Mouse (Mus musculus): Measurements from ENCODE around the gene Tatdn2. TPM values are rescaled to one million over a fixed set of nuclear protein-coding genes. Genes with fewer than 3 reads are reported as not detected.
A peak's percentile ranks its signal among the peaks of the same experiment; 100 is the strongest.
"Not testable (repeated sequence)": the region's sequence is repeated elsewhere in the genome, so short reads cannot be mapped to it uniquely, and the experiment has no call there.

The Tatdn2 gene
- polyA plus RNA-seq, 1 experiment: 31.0 TPM

DNA sequence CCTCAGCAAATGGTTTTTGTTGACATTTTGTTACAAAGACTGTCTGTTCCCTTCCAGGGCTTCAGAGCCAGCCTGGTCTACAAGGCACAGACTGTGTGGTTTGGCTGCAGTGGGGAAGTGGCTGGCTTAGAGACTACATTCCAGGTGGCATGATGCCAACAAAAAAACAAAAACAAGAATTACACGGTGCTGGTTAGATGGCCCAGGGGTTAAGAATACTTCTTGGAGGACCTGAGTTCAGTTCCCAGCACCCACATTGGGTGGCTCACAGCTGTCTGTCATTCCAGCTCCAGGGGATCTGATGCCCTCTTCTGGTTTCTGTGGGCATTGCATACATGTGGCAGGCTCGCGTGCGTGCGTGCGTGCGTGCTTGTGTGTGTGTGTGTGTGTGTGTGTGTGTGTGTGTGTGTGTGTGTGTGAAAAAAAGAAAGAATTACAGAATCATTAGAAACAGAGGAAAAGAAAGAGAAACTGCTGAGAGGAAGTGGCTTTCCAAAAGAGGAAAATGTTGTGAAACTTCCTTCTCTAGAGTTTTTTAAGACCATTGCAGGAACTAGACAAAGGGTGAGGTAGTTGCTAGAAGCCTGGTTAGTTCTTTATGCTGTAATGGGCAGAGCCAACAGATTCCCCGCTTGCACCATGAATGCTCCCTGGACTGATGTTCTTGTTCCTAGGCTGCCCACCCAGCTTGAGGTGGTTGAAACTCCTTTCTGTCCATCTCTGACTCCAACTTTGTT, 33.7 kb upstream of the Tatdn2 start:
- H3K4me3 ChIP-seq (replicated peaks; ENCODE audit: insufficient read depth, low read depth, low read length): no peak overlapping the region
- 84% methylated on average over 8 of the region's 8 CpGs for WGBS
- no peak for TF ChIP-seq POLR2A (IDR thresholded peaks at IDR 0.05; ENCODE audit: borderline replicate concordance, insufficient read depth, low read length)
- no peak for TF ChIP-seq CTCF (IDR thresholded peaks at IDR 0.05; ENCODE audit: borderline replicate concordance, insufficient read depth, low read depth, low read length)
- H3K27me3 ChIP-seq (ENCODE audit: control insufficient read depth, insufficient read depth, low read length): no peaks in the 10 kb centered on the region
- no peaks in the 10 kb centered on the region for H3K4me1 ChIP-seq (ENCODE audit: control insufficient read depth, insufficient read depth, low read length)
- no peak for DNase-seq
- no peak overlapping the region for H3K27ac ChIP-seq (ENCODE audit: insufficient read depth, low read length)

DNA sequence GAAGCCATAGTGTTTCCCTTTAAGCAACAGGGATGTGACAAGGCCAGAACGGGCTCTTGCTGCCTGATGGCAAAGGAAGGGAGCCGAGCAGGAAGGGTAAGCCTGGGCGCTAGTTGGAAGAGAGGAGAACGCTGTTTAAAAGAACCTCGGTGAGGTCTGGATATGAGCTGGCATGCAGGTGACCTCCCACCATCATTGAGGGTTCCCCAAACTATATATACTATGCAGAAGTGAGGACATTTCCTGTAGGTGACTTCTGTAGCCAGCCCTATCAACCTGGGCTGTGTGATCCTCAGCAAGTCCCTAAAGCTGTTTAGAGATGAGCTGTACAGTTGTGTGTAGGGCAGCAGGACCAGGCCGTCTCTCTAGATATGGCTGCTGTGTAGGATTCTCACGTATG, 32.5 kb upstream of the Tatdn2 start:
- no peaks in the 10 kb centered on the region for H3K4me1 ChIP-seq (ENCODE audit: control insufficient read depth, insufficient read depth, low read length)
- H3K27ac ChIP-seq (ENCODE audit: insufficient read depth, low read length): no peak overlapping the region
- no peaks in the 10 kb centered on the region for H3K27me3 ChIP-seq (ENCODE audit: control insufficient read depth, insufficient read depth, low read length)
- 87% methylated on average over 7 of the region's 7 CpGs for WGBS
- no peak overlapping the region for H3K4me3 ChIP-seq (replicated peaks; ENCODE audit: insufficient read depth, low read depth, low read length)
- DNase-seq: no peak
- no peak for TF ChIP-seq POLR2A (IDR thresholded peaks at IDR 0.05; ENCODE audit: borderline replicate concordance, insufficient read depth, low read length)
- no peak for TF ChIP-seq CTCF (IDR thresholded peaks at IDR 0.05; ENCODE audit: borderline replicate concordance, insufficient read depth, low read depth, low read length)

DNA sequence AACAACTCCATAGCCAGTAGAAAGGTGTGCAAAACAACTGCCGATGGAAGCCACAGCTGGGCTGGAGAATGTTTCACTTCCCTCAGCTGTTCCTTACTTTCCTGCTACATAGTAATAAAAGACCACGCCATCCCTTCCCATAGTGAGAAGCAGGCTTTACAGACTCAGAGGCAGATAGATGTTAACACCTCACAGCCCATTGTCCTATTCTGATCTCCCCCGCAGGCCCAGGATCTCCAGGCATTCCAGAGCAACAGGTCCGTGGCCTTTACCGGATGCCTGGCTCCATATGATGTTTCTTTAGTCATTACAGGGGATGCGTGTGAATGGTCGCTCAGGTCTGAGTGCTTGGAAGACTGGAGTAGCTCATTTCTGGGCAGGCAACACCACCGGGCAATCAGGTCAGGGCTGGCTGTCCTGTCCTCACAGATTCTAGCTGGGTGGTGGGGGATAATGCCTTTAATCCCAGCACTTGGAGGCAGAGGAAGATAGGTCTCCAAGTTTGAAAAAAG, 29.2 kb upstream of the Tatdn2 start:
- Histone ChIP-seq H3K4me1 (ENCODE audit: control insufficient read depth, insufficient read depth, low read length) (no peaks in the 10 kb centered on the region; the same call in 1 of the 2 replicates), H3K4me3 (replicated peaks; ENCODE audit: insufficient read depth, low read depth, low read length) (no peak overlapping the region), H3K27me3 (ENCODE audit: control insufficient read depth, insufficient read depth, low read length) (no peaks in the 10 kb centered on the region), H3K27ac (ENCODE audit: insufficient read depth, low read length) (0 out of 2 replicates have a peak overlapping the region, but pooled peaks have one; percentile 21)
- 76% methylated on average over 8 of the region's 8 CpGs for WGBS
- DNase-seq: no peak
- no peak for TF ChIP-seq POLR2A (IDR thresholded peaks at IDR 0.05; ENCODE audit: borderline replicate concordance, insufficient read depth, low read length)
- TF ChIP-seq CTCF (IDR thresholded peaks at IDR 0.05; ENCODE audit: borderline replicate concordance, insufficient read depth, low read depth, low read length): no peak

DNA sequence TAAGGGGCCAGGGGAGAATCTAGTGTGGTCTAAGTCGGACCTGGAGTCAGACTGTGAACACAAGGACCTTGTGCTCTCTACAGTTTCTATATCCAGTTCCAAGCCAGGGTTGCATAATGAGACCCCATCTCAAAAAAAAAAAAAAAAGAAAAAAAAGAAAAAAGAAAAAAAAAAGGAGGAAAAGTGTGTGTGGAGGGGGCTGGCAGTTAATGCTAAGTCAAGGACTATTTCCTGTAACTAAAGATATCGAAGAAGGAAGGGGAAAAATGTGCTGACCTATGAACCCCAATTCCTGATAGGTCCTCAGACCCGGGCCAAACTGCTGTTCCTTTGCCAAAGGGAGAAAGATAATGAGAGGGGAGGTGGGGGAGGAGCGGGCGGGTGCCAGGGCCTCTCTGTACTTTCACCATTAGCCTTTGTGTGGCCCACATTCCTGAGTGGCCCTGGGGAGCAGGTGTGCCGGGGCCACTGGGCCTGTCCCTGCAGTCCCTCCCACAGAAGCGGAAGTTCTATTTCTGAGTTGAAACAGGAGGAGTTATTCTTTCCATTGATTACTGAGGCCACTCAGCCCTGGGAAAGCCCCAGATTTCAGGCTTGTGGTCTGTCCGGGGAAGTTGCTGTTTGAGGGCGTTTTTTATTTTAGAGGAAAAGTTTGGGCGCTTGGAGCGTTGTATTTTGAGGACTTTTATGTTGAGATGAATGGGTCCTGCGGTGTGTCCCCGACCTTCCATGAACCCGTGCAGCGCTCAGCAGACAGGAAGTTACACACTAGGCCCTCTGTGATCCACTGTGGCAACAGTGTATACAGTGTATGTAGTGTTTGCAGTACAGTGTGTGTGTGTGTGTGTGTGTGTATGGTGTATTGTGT, 28.3 kb upstream of the Tatdn2 start:
- H3K27me3 ChIP-seq (ENCODE audit: control insufficient read depth, insufficient read depth, low read length): no peaks in the 10 kb centered on the region
- no peak overlapping the region for H3K27ac ChIP-seq (ENCODE audit: insufficient read depth, low read length)
- no peak for DNase-seq
- TF ChIP-seq CTCF (IDR thresholded peaks at IDR 0.05; ENCODE audit: borderline replicate concordance, insufficient read depth, low read depth, low read length) (no peak), POLR2A (IDR thresholded peaks at IDR 0.05; ENCODE audit: borderline replicate concordance, insufficient read depth, low read length) (no peak)
- WGBS: 62% methylated on average over 15 of the region's 15 CpGs
- no peak overlapping the region for H3K4me3 ChIP-seq (replicated peaks; ENCODE audit: insufficient read depth, low read depth, low read length)
- H3K4me1 ChIP-seq (ENCODE audit: control insufficient read depth, insufficient read depth, low read length): no peaks in the 10 kb centered on the region; the same call in 1 of the 2 replicates

DNA sequence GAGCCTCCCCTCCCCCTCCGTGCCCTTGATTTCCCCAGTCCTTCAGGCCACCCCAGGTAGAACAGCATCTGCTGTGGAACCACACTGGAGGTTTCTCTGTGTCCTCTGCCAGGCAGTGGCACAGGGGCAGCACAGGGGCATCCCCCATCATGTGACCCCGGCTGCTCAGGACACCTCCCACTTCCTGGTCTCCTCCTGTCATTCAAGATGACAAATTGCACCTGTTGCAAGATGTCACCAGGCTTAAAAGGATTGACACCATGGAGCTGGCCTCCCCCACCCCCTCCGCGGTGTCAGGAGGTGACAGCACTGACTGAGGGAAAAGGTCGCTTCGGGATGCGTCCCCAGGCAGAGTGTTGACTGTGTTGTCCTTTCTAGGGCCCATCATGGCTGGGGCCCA, 27.0 kb upstream of the Tatdn2 start:
- Histone ChIP-seq H3K27ac (ENCODE audit: insufficient read depth, low read length) (no peak overlapping the region), H3K4me3 (replicated peaks; ENCODE audit: insufficient read depth, low read depth, low read length) (no peak overlapping the region), H3K27me3 (ENCODE audit: control insufficient read depth, insufficient read depth, low read length) (no peaks in the 10 kb centered on the region), H3K4me1 (ENCODE audit: control insufficient read depth, insufficient read depth, low read length) (no peaks in the 10 kb centered on the region; the same call in 1 of the 2 replicates)
- WGBS: 81% methylated on average over 7 of the region's 7 CpGs
- no peak for TF ChIP-seq CTCF (IDR thresholded peaks at IDR 0.05; ENCODE audit: borderline replicate concordance, insufficient read depth, low read depth, low read length)
- no peak for TF ChIP-seq POLR2A (IDR thresholded peaks at IDR 0.05; ENCODE audit: borderline replicate concordance, insufficient read depth, low read length)
- no peak for DNase-seq

DNA sequence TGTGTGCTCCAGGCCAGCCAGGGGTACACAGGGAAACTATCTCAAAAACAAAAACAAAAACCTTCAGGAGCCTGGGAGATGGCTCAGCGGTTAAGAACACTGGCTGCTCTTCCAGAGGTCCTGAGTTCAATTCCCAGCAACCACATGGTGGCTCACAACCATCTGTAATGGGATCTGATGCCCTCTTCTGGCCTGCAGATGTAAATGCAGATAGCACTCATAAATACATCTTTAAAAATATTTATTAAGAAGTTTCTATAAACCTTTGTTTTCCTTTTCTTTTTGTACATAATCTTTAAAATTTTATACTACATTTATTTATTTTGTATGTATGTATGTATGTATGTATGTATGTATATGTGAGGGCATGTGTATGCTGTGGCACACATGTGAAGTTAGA, 24.8 kb upstream of the Tatdn2 start:
- not testable (repeated sequence) for H3K27ac ChIP-seq (ENCODE audit: insufficient read depth, low read length); H3K4me3 ChIP-seq (replicated peaks; ENCODE audit: insufficient read depth, low read depth, low read length); H3K4me1 ChIP-seq (ENCODE audit: control insufficient read depth, insufficient read depth, low read length); DNase-seq; H3K27me3 ChIP-seq (ENCODE audit: control insufficient read depth, insufficient read depth, low read length)
- WGBS: 89% methylated on average over 1 of the region's 1 CpGs

DNA sequence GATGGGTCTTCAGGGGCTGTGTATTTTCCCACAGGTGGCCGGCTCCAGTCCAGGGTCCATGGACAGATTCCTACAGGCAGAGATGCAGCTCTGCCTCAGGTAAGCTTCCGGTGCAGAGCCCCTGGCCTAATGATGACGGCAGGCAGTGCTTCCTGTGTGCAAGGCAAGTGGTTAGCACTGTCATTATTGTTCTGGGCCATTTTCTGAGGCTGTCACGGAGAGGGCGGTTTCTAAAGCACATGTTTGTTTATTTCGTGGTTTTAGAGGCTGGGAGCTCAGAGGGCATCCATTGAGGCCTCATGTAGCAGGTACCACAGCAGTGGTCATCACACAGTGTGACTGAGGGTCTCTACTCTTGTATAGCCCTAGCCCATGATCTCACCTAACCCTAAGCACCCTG, 23.9 kb upstream of the Tatdn2 start:
- no peaks in the 10 kb centered on the region for H3K27me3 ChIP-seq (ENCODE audit: control insufficient read depth, insufficient read depth, low read length)
- no peak overlapping the region for H3K27ac ChIP-seq (ENCODE audit: insufficient read depth, low read length)
- H3K4me1 ChIP-seq (ENCODE audit: control insufficient read depth, insufficient read depth, low read length): no peaks in the 10 kb centered on the region; the same call in 1 of the 2 replicates
- TF ChIP-seq POLR2A (IDR thresholded peaks at IDR 0.05; ENCODE audit: borderline replicate concordance, insufficient read depth, low read length) (no peak), CTCF (IDR thresholded peaks at IDR 0.05; ENCODE audit: borderline replicate concordance, insufficient read depth, low read depth, low read length) (no peak)
- WGBS: 81% methylated on average over 6 of the region's 6 CpGs
- no peak overlapping the region for H3K4me3 ChIP-seq (replicated peaks; ENCODE audit: insufficient read depth, low read depth, low read length)
- no peak for DNase-seq
